Mouse (Mus musculus): Measurements from ENCODE around the gene Mmp15. TPM values are rescaled to one million over a fixed set of nuclear protein-coding genes. Genes with fewer than 3 reads are reported as not detected.

Gene Mmp15
- total RNA-seq, 1 experiment: 5.4 TPM

DNA sequence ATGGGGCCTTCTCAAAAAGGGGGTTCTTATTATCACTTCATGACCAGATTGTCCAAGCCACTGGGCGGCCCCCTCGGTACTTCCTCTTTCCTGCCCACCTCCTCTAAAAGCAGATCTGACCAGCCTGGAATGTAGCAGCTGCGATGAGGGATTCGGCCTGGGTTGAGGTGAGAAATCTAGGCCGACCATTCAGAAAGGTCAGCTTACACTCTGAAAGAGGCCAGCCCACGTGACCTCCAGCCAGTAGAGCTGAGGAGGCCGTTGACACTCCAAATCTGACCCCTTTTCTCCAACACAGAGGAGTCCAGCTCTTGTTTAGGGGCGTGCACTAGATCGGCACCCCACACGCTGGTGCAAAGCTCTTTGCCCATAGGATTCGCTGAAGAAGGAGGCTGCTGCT, 44.7 kb downstream of the Mmp15 start:
- TF ChIP-seq CHD2 (IDR thresholded peaks at IDR 0.05; ENCODE audit: low read depth, low read length) (no peak), ZNF384 (IDR thresholded peaks at IDR 0.05; ENCODE audit: low read depth, low read length) (no peak), HCFC1 (IDR thresholded peaks at IDR 0.05; ENCODE audit: borderline replicate concordance, insufficient read depth, low read length) (no peak), MAFK (IDR thresholded peaks at IDR 0.05; ENCODE audit: insufficient read depth, low read depth, low read length) (no peak), ZC3H11A (IDR thresholded peaks at IDR 0.05; ENCODE audit: borderline replicate concordance, low read depth, low read length) (no peak)
- H3K9ac ChIP-seq (ENCODE audit: insufficient read depth, low read depth, low read length, poor library complexity, severe bottlenecking): no peak overlapping the region
- in situ Hi-C loops (cut with MboI; ENCODE audit: low sequenced_read_pairs in 2 of 2, unreplicated experiment in 2 of 2): no loop called here
- no peak overlapping the region for H3K27ac ChIP-seq (ENCODE audit: insufficient read depth, low read depth, low read length, poor library complexity, severe bottlenecking)
- no peaks in the 10 kb centered on the region for H3K36me3 ChIP-seq (ENCODE audit: control insufficient read depth, insufficient read depth, low read length, poor library complexity, severe bottlenecking)
- peaks cover 0 to 19% of the 10 kb centered on the region in 2 experiments; a peak in 2 of 4 replicates for H3K4me1 ChIP-seq (ENCODE audit: control insufficient read depth in 2 of 2, insufficient read depth in 2 of 2, low read length in 2 of 2, poor library complexity in 1 of 2)
- H3K4me3 ChIP-seq (ENCODE audit: insufficient read depth in 1 of 2, low read depth in 1 of 2, low read length in 2 of 2, poor library complexity in 1 of 2, severe bottlenecking in 1 of 2): no peak overlapping the region
- no peak for DNase-seq (ENCODE audit: low read depth, low spot score)
- H3K9me3 ChIP-seq (ENCODE audit: control insufficient read depth, insufficient read depth, low read depth, low read length): no peaks in the 10 kb centered on the region

- peaks cover 0 to 19% of the 10 kb centered on the region in 2 experiments; a peak in 2 of 4 replicates for H3K4me1 ChIP-seq (ENCODE audit: control insufficient read depth in 2 of 2, insufficient read depth in 2 of 2, low read length in 2 of 2, poor library complexity in 1 of 2)
- DNase-seq (ENCODE audit: low read depth, low spot score): no peak
- H3K27ac ChIP-seq (ENCODE audit: insufficient read depth, low read depth, low read length, poor library complexity, severe bottlenecking): no peak overlapping the region
- H3K4me3 ChIP-seq (ENCODE audit: insufficient read depth in 1 of 2, low read depth in 1 of 2, low read length in 2 of 2, poor library complexity in 1 of 2, severe bottlenecking in 1 of 2): no peak overlapping the region
- H3K9ac ChIP-seq (ENCODE audit: insufficient read depth, low read depth, low read length, poor library complexity, severe bottlenecking): no peak overlapping the region
- TF ChIP-seq HCFC1 (IDR thresholded peaks at IDR 0.05; ENCODE audit: borderline replicate concordance, insufficient read depth, low read length): no peak
- no peak for TF ChIP-seq ZNF384 (IDR thresholded peaks at IDR 0.05; ENCODE audit: low read depth, low read length)
- no peak for TF ChIP-seq CHD2 (IDR thresholded peaks at IDR 0.05; ENCODE audit: low read depth, low read length)
- no peak for TF ChIP-seq MAFK (IDR thresholded peaks at IDR 0.05; ENCODE audit: insufficient read depth, low read depth, low read length)
- TF ChIP-seq ZC3H11A (IDR thresholded peaks at IDR 0.05; ENCODE audit: borderline replicate concordance, low read depth, low read length): no peak
- H3K9me3 ChIP-seq (ENCODE audit: control insufficient read depth, insufficient read depth, low read depth, low read length): no peaks in the 10 kb centered on the region
- in situ Hi-C loops (cut with MboI; ENCODE audit: low sequenced_read_pairs in 2 of 2, unreplicated experiment in 2 of 2): no loop called here
- H3K36me3 ChIP-seq (ENCODE audit: control insufficient read depth, insufficient read depth, low read length, poor library complexity, severe bottlenecking): no peaks in the 10 kb centered on the region
Observed at GRCm38 (mm10) chr8:95397201-95397600, 45.1 kb downstream of the Mmp15 start.

- H3K4me1 ChIP-seq (ENCODE audit: control insufficient read depth in 2 of 2, insufficient read depth in 2 of 2, low read length in 2 of 2, poor library complexity in 1 of 2): peaks cover 0 to 19% of the 10 kb centered on the region in 2 experiments; a peak in 2 of 4 replicates
- TF ChIP-seq MAFK (IDR thresholded peaks at IDR 0.05; ENCODE audit: insufficient read depth, low read depth, low read length): no peak
- TF ChIP-seq CHD2 (IDR thresholded peaks at IDR 0.05; ENCODE audit: low read depth, low read length): no peak
- no peak for TF ChIP-seq HCFC1 (IDR thresholded peaks at IDR 0.05; ENCODE audit: borderline replicate concordance, insufficient read depth, low read length)
- TF ChIP-seq ZNF384 (IDR thresholded peaks at IDR 0.05; ENCODE audit: low read depth, low read length): no peak
- no peak for TF ChIP-seq ZC3H11A (IDR thresholded peaks at IDR 0.05; ENCODE audit: borderline replicate concordance, low read depth, low read length)
- no peak overlapping the region for H3K9ac ChIP-seq (ENCODE audit: insufficient read depth, low read depth, low read length, poor library complexity, severe bottlenecking)
- H3K27ac ChIP-seq (ENCODE audit: insufficient read depth, low read depth, low read length, poor library complexity, severe bottlenecking): no peak overlapping the region
- H3K36me3 ChIP-seq (ENCODE audit: control insufficient read depth, insufficient read depth, low read length, poor library complexity, severe bottlenecking): no peaks in the 10 kb centered on the region
- H3K4me3 ChIP-seq (ENCODE audit: insufficient read depth in 1 of 2, low read depth in 1 of 2, low read length in 2 of 2, poor library complexity in 1 of 2, severe bottlenecking in 1 of 2): no peak overlapping the region
- H3K9me3 ChIP-seq (ENCODE audit: control insufficient read depth, insufficient read depth, low read depth, low read length): no peaks in the 10 kb centered on the region
- in situ Hi-C loops (cut with MboI; ENCODE audit: low sequenced_read_pairs in 2 of 2, unreplicated experiment in 2 of 2): no loop called here
- no peak for DNase-seq (ENCODE audit: low read depth, low spot score)
Observed at GRCm38 (mm10) chr8:95399131-95399530, 47.1 kb downstream of the Mmp15 start.

DNA sequence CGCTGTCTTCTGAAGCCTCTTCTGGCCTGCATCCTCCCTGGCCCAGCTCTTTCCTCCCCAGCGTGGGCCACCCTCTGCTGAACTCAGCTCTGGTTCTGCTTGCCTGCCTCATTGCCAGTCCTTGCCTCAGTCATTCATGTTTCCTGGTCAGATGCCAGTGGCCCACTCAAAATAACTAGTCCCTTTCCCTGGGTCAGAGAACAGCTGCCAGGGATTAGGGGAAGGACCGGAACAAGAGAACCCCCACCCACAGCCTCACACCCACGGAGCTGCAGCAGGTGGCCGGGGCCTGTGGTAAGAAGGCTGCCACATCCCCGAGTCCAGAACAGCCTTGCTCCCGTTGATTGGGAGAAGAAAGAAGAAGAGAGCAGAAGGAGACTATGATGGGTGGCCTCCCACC, 49.0 kb downstream of the Mmp15 start:
- Histone ChIP-seq H3K36me3 (ENCODE audit: control insufficient read depth, insufficient read depth, low read length, poor library complexity, severe bottlenecking) (no peaks in the 10 kb centered on the region), H3K4me3 (ENCODE audit: insufficient read depth in 1 of 2, low read depth in 1 of 2, low read length in 2 of 2, poor library complexity in 1 of 2, severe bottlenecking in 1 of 2) (no peak overlapping the region), H3K4me1 (ENCODE audit: control insufficient read depth in 2 of 2, insufficient read depth in 2 of 2, low read length in 2 of 2, poor library complexity in 1 of 2) (peaks cover 0 to 7% of the 10 kb centered on the region in 2 experiments; a peak in 1 of 4 replicates), H3K9me3 (ENCODE audit: control insufficient read depth, insufficient read depth, low read depth, low read length) (no peaks in the 10 kb centered on the region), H3K27ac (ENCODE audit: insufficient read depth, low read depth, low read length, poor library complexity, severe bottlenecking) (no peak overlapping the region), H3K9ac (ENCODE audit: insufficient read depth, low read depth, low read length, poor library complexity, severe bottlenecking) (no peak overlapping the region)
- TF ChIP-seq ZNF384 (IDR thresholded peaks at IDR 0.05; ENCODE audit: low read depth, low read length) (no peak), MAFK (IDR thresholded peaks at IDR 0.05; ENCODE audit: insufficient read depth, low read depth, low read length) (no peak), ZC3H11A (IDR thresholded peaks at IDR 0.05; ENCODE audit: borderline replicate concordance, low read depth, low read length) (no peak), HCFC1 (IDR thresholded peaks at IDR 0.05; ENCODE audit: borderline replicate concordance, insufficient read depth, low read length) (no peak)
- DNase-seq (ENCODE audit: low read depth, low spot score): no peak
- in situ Hi-C loops (cut with MboI; ENCODE audit: low sequenced_read_pairs in 2 of 2, unreplicated experiment in 2 of 2): no loop called here

- DNase-seq (ENCODE audit: low read depth, low spot score): no peak
- Histone ChIP-seq H3K4me3 (ENCODE audit: insufficient read depth in 1 of 2, low read depth in 1 of 2, low read length in 2 of 2, poor library complexity in 1 of 2, severe bottlenecking in 1 of 2) (no peak overlapping the region), H3K9ac (ENCODE audit: insufficient read depth, low read depth, low read length, poor library complexity, severe bottlenecking) (no peak overlapping the region), H3K27ac (ENCODE audit: insufficient read depth, low read depth, low read length, poor library complexity, severe bottlenecking) (no peak overlapping the region), H3K9me3 (ENCODE audit: control insufficient read depth, insufficient read depth, low read depth, low read length) (no peaks in the 10 kb centered on the region), H3K4me1 (ENCODE audit: control insufficient read depth in 2 of 2, insufficient read depth in 2 of 2, low read length in 2 of 2, poor library complexity in 1 of 2) (no peaks in the 10 kb centered on the region), H3K36me3 (ENCODE audit: control insufficient read depth, insufficient read depth, low read length, poor library complexity, severe bottlenecking) (0 out of 2 replicates have a peak, but pooled peaks cover 2% of the 10 kb centered on the region)
- TF ChIP-seq ZNF384 (IDR thresholded peaks at IDR 0.05; ENCODE audit: low read depth, low read length) (no peak), CHD2 (IDR thresholded peaks at IDR 0.05; ENCODE audit: low read depth, low read length) (no peak), ZC3H11A (IDR thresholded peaks at IDR 0.05; ENCODE audit: borderline replicate concordance, low read depth, low read length) (no peak), HCFC1 (IDR thresholded peaks at IDR 0.05; ENCODE audit: borderline replicate concordance, insufficient read depth, low read length) (no peak), MAFK (IDR thresholded peaks at IDR 0.05; ENCODE audit: insufficient read depth, low read depth, low read length) (no peak)
- in situ Hi-C loops (cut with MboI; ENCODE audit: low sequenced_read_pairs in 2 of 2, unreplicated experiment in 2 of 2): no loop called here
Observed at GRCm38 (mm10) chr8:95409518-95409917, 57.5 kb downstream of the Mmp15 start.
